Mouse (Mus musculus): ENCODE data around the gene Pde3a. TPM values are rescaled to one million over a fixed set of nuclear protein-coding genes. Genes with fewer than 3 reads are reported as not detected.

Gene Pde3a
- polyA plus RNA-seq, 1 experiment from 2014 or later, result 2.3 TPM

DNA sequence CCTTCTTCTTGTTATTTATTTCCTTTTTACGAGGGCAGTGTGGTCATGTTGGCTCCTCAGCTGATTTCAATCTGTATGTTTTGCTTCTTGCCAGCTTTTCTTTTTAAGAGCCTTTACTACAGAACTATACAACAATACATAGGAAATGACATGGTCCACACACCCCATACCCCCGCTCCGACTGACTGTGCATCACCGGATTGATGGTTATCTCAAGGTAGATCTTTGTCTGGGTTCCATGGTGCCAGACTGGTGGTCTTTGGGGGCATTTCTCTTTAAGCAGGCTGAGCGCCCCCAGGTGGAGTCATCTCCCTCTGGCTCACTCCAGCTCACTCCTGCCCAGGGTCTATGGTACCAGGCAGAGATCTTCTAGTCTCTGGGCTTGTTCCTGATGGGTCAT lies 206.3 kb downstream of the Pde3a start:
- Histone ChIP-seq H3K4me2 (ENCODE audit: low read length) (no peak overlapping the region), H3K9me3 (replicated peaks; ENCODE audit: control insufficient read depth, low read length, poor library complexity, severe bottlenecking) (no peaks in the 10 kb centered on the region), H3K4me3 (ENCODE audit: low read depth, low read length) (no peak overlapping the region), H3K27ac (ENCODE audit: low read length) (no peak overlapping the region), H3K27me3 (ENCODE audit: control insufficient read depth, insufficient read depth, low read depth, low read length) (no peaks in the 10 kb centered on the region), H3K4me1 (ENCODE audit: control insufficient read depth, insufficient read depth, low read length) (peaks cover 2% of the 10 kb centered on the region; the same call in 1 of the 2 replicates), H3K9ac (ENCODE audit: low read depth, low read length) (no peak overlapping the region), H3K36me3 (ENCODE audit: control insufficient read depth, insufficient read depth, low read length) (no peaks in the 10 kb centered on the region)
- ATAC-seq, result no peak
- 78% methylated on average over 5 of the region's 5 CpGs for WGBS

DNA sequence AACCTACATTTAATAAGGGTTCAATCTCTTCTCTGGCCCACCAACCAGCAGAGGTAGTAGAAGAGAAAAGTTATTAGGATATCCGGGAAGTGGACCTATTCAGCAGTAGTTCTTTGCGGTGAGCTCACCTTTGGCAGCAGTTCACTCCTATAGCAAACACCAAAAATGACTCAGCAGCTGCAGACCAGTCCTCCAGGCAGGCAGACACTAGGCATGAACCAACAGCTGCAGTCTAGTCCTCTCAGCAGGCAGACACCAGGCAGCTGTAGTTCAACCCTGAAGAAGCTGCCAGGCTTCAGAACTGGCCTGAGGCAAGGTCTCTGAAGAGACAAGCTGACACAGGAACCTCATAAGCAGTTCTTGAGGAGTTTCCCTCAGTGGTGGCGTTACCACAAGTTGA lies 207.5 kb downstream of the Pde3a start:
- H3K4me2 ChIP-seq (ENCODE audit: low read length), result no peak overlapping the region
- WGBS, result 91% methylated on average over 3 of the region's 3 CpGs

DNA sequence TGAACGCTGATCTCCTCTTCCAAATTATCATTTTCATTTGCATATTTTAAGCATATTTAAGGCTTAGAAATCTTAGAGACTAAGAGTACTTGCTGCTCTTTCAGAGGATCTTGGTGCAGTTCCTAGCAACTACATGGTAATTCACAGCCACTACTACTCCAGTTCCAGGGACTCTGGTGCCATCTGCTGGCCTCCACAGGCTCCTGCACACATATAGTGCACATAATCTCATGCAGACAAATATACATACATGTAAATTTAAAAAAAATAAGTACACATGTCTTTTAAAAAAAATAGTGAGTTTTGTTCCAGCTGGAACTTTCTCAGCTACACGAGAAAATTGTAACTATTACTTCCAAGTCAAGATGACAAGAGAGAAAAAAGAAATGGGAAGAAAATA lies 221.2 kb downstream of the Pde3a start:
- no peak for ATAC-seq
- no peak overlapping the region for H3K4me2 ChIP-seq (ENCODE audit: low read length)
- H3K27ac ChIP-seq (ENCODE audit: low read length), result no peak overlapping the region
- H3K9me3 ChIP-seq (replicated peaks; ENCODE audit: control insufficient read depth, low read length, poor library complexity, severe bottlenecking), result no peaks in the 10 kb centered on the region
- H3K9ac ChIP-seq (ENCODE audit: low read depth, low read length), result no peak overlapping the region
- no peaks in the 10 kb centered on the region for H3K27me3 ChIP-seq (ENCODE audit: control insufficient read depth, insufficient read depth, low read depth, low read length)
- H3K4me3 ChIP-seq (ENCODE audit: low read depth, low read length), result no peak overlapping the region
- WGBS, result 97% methylated on average over 2 of the region's 2 CpGs
- H3K36me3 ChIP-seq (ENCODE audit: control insufficient read depth, insufficient read depth, low read length), result no peaks in the 10 kb centered on the region
- H3K4me1 ChIP-seq (ENCODE audit: control insufficient read depth, insufficient read depth, low read length), result no peaks in the 10 kb centered on the region

More for the DNA sequence above, 207.5 kb downstream of the Pde3a start:
- H3K27me3 ChIP-seq (ENCODE audit: control insufficient read depth, insufficient read depth, low read depth, low read length), result no peaks in the 10 kb centered on the region
- H3K9ac ChIP-seq (ENCODE audit: low read depth, low read length), result no peak overlapping the region
- H3K27ac ChIP-seq (ENCODE audit: low read length), result no peak overlapping the region
- ATAC-seq, result no peak
- H3K9me3 ChIP-seq (replicated peaks; ENCODE audit: control insufficient read depth, low read length, poor library complexity, severe bottlenecking), result no peaks in the 10 kb centered on the region
- H3K36me3 ChIP-seq (ENCODE audit: control insufficient read depth, insufficient read depth, low read length), result no peaks in the 10 kb centered on the region
- peaks cover 2% of the 10 kb centered on the region; the same call in 1 of the 2 replicates for H3K4me1 ChIP-seq (ENCODE audit: control insufficient read depth, insufficient read depth, low read length)
- no peak overlapping the region for H3K4me3 ChIP-seq (ENCODE audit: low read depth, low read length)

DNA sequence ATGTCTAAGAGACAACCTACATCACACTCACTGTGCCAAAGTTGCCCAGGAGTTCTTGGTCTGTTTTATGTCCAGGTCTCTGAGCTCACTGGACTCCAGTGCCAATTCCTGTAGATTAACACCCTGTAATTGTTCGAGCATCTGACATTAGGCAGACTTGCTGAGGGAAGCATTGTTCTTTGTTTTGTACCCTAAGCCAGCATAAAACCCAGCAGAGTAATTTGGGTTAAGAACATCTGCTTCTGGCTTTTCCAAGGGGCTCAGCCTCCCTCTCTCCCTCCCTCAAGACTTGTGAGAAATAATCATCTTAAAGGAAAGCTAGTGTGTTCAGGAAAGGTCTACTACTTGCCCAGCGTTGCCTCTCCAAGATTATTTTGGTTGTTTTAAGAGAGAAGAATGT lies 225.2 kb downstream of the Pde3a start:
- Histone ChIP-seq H3K9ac (ENCODE audit: low read depth, low read length) (no peak overlapping the region), H3K4me2 (ENCODE audit: low read length) (no peak overlapping the region), H3K27ac (ENCODE audit: low read length) (no peak overlapping the region), H3K27me3 (ENCODE audit: control insufficient read depth, insufficient read depth, low read depth, low read length) (no peaks in the 10 kb centered on the region), H3K4me3 (ENCODE audit: low read depth, low read length) (no peak overlapping the region), H3K36me3 (ENCODE audit: control insufficient read depth, insufficient read depth, low read length) (no peaks in the 10 kb centered on the region), H3K9me3 (replicated peaks; ENCODE audit: control insufficient read depth, low read length, poor library complexity, severe bottlenecking) (no peaks in the 10 kb centered on the region), H3K4me1 (ENCODE audit: control insufficient read depth, insufficient read depth, low read length) (no peaks in the 10 kb centered on the region)
- ATAC-seq, result no peak
- WGBS, result 58% methylated on average over 2 of the region's 2 CpGs

DNA sequence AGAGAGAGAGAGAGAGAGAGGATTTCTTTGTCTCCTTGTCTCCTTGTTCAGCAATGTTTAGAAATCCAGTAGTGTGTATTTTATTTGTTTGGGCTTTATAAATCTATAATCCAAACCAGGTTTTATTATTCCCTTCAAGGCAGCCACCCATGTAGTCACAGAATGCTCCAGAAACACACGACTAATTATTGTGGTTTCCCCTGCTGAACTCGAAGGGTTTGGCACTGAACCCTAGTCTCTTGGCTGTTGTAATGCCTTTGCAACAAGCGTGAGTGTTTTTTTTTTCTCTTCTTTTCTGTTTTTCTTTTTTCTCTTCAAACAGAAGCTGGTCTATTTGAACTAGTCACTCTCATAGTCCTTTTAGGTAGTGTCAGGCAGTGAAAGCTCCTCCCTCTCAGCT lies 225.6 kb downstream of the Pde3a start:
- WGBS, result 60% methylated on average over 3 of the region's 3 CpGs
- no peak overlapping the region for H3K9ac ChIP-seq (ENCODE audit: low read depth, low read length)
- ATAC-seq, result no peak
- H3K36me3 ChIP-seq (ENCODE audit: control insufficient read depth, insufficient read depth, low read length), result no peaks in the 10 kb centered on the region
- no peaks in the 10 kb centered on the region for H3K9me3 ChIP-seq (replicated peaks; ENCODE audit: control insufficient read depth, low read length, poor library complexity, severe bottlenecking)
- no peaks in the 10 kb centered on the region for H3K27me3 ChIP-seq (ENCODE audit: control insufficient read depth, insufficient read depth, low read depth, low read length)
- H3K4me3 ChIP-seq (ENCODE audit: low read depth, low read length), result no peak overlapping the region
- no peaks in the 10 kb centered on the region for H3K4me1 ChIP-seq (ENCODE audit: control insufficient read depth, insufficient read depth, low read length)
- no peak overlapping the region for H3K27ac ChIP-seq (ENCODE audit: low read length)
- no peak overlapping the region for H3K4me2 ChIP-seq (ENCODE audit: low read length)

DNA sequence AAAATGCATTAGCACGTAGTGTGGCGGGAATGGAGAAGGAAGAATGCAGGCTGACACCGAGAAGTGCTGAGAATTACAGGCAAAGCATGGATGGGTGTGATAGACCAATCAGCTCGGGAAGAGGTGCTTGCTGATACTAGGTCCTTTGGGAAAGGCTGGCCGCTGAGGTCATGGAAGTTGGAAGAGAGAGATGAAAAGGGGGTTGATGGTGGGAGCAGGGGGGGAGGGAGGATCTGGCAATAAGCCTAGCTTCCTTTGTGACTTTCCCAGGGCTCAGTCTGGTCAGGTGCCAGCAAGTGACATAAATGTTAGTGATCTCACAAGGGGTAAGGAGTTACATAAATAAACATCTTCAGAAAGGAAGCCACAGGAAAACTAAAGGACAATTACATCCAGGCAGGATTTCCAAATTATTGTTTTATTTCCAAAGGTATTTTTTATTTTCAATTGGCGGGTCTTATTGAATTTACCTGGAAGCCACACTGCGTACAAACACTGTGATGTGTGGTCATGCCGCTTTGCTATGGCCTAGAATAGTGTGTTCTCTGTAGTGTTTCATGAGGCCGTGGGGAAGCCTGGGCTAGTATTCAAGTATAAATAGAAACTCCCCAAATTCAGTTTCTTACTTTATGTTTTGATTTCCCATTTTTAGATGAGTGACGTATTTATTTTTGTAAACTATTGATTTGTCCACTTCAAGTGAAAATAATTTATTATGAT lies 236.4 kb downstream of the Pde3a start:
- ATAC-seq, result peak; percentile 58
- Histone ChIP-seq H3K4me1 (ENCODE audit: control insufficient read depth, insufficient read depth, low read length) (peaks cover 3% of the 10 kb centered on the region; the same call in 1 of the 2 replicates), H3K4me2 (ENCODE audit: low read length) (no peak overlapping the region), H3K27me3 (ENCODE audit: control insufficient read depth, insufficient read depth, low read depth, low read length) (no peaks in the 10 kb centered on the region), H3K4me3 (ENCODE audit: low read depth, low read length) (no peak overlapping the region), H3K9ac (ENCODE audit: low read depth, low read length) (no peak overlapping the region), H3K27ac (ENCODE audit: low read length) (no peak overlapping the region), H3K9me3 (replicated peaks; ENCODE audit: control insufficient read depth, low read length, poor library complexity, severe bottlenecking) (no peaks in the 10 kb centered on the region), H3K36me3 (ENCODE audit: control insufficient read depth, insufficient read depth, low read length) (no peaks in the 10 kb centered on the region)
- 58% methylated on average over 10 of the region's 10 CpGs for WGBS

DNA sequence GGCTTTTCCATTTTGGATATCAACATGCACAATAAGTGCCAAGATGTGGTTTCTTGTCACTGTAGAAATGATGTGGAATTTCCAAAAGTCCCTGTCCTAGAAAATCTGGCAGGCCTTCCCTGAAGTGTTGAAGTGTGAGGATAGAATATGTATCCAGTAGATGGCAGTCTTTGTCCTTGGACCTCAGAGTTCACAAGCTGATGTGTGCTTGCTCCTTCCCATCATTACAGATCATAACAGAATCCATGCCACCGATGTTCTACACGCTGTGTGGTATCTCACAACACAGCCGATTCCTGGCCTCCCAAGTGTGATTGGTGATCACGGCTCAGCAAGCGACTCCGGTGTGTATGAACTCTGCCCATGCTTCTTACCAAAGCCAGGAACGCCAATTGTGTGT lies 238.2 kb downstream of the Pde3a start:
- 64% methylated on average over 7 of the region's 7 CpGs for WGBS
- no peaks in the 10 kb centered on the region for H3K27me3 ChIP-seq (ENCODE audit: control insufficient read depth, insufficient read depth, low read depth, low read length)
- no peak overlapping the region for H3K4me3 ChIP-seq (ENCODE audit: low read depth, low read length)
- H3K9me3 ChIP-seq (replicated peaks; ENCODE audit: control insufficient read depth, low read length, poor library complexity, severe bottlenecking), result no peaks in the 10 kb centered on the region
- ATAC-seq, result peak; percentile 76; the same call in 1 of the 2 replicates
- no peaks in the 10 kb centered on the region for H3K36me3 ChIP-seq (ENCODE audit: control insufficient read depth, insufficient read depth, low read length)
- no peak overlapping the region for H3K9ac ChIP-seq (ENCODE audit: low read depth, low read length)
- peaks cover 3% of the 10 kb centered on the region; the same call in 1 of the 2 replicates for H3K4me1 ChIP-seq (ENCODE audit: control insufficient read depth, insufficient read depth, low read length)
- no peak overlapping the region for H3K4me2 ChIP-seq (ENCODE audit: low read length)
- no peak overlapping the region for H3K27ac ChIP-seq (ENCODE audit: low read length)

DNA sequence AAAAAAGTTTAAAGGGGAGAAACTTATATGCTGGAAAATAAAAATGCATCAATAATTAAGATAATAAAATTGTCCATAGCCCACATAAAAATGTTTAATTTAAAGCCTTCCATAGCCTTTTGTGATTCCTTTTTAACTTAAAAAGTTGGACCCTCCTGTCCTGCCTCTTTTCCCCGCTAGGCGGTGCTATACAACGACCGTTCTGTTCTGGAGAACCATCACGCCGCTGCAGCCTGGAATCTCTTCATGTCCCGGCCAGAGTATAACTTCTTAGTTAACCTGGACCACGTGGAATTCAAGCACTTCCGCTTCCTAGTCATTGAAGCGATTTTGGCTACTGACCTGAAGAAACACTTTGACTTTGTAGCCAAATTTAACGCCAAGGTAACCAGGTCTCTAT lies 239.6 kb downstream of the Pde3a start:
- Histone ChIP-seq H3K36me3 (ENCODE audit: control insufficient read depth, insufficient read depth, low read length) (no peaks in the 10 kb centered on the region), H3K4me2 (ENCODE audit: low read length) (no peak overlapping the region), H3K27ac (ENCODE audit: low read length) (no peak overlapping the region), H3K4me3 (ENCODE audit: low read depth, low read length) (no peak overlapping the region), H3K4me1 (ENCODE audit: control insufficient read depth, insufficient read depth, low read length) (peaks cover 3% of the 10 kb centered on the region; the same call in 1 of the 2 replicates), H3K9ac (ENCODE audit: low read depth, low read length) (no peak overlapping the region), H3K27me3 (ENCODE audit: control insufficient read depth, insufficient read depth, low read depth, low read length) (no peaks in the 10 kb centered on the region), H3K9me3 (replicated peaks; ENCODE audit: control insufficient read depth, low read length, poor library complexity, severe bottlenecking) (no peaks in the 10 kb centered on the region)
- no peak for ATAC-seq
- 17% methylated on average over 11 of the region's 11 CpGs for WGBS

DNA sequence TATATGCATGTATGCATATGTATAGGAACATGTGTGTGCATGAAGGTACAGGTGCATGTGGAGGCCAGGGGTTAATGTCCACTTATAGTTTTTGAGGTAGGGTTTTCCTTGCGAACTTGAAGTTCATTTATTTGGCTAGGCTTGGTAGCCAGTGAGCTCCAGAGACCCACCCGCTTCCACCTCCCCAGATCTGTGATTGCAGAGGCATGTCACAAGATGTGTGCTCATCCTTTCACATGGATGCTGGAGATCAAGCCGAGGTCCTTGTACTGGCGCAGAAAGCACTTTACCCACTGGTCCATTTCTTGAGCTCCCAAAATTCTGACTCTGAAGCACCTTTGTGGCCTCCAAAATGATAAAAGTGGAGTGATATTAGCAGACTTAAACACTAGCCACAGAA lies 245.8 kb downstream of the Pde3a start:
- 43% methylated on average over 4 of the region's 4 CpGs for WGBS
- Histone ChIP-seq H3K4me3 (ENCODE audit: low read depth, low read length) (no peak overlapping the region), H3K27ac (ENCODE audit: low read length) (peak overlapping the region; percentile 38; the same call in 1 of the 2 replicates), H3K27me3 (ENCODE audit: control insufficient read depth, insufficient read depth, low read depth, low read length) (no peaks in the 10 kb centered on the region), H3K4me2 (ENCODE audit: low read length) (no peak overlapping the region), H3K4me1 (ENCODE audit: control insufficient read depth, insufficient read depth, low read length) (peaks cover 11% of the 10 kb centered on the region), H3K36me3 (ENCODE audit: control insufficient read depth, insufficient read depth, low read length) (no peaks in the 10 kb centered on the region), H3K9me3 (replicated peaks; ENCODE audit: control insufficient read depth, low read length, poor library complexity, severe bottlenecking) (no peaks in the 10 kb centered on the region), H3K9ac (ENCODE audit: low read depth, low read length) (no peak overlapping the region)
- ATAC-seq, result no peak
